Mouse (Mus musculus) kidney, adult 2 months (tissue): ENCODE data around the gene Rcc1.

Experiments used
- CTCF ChIP-seq: fragments of 200-500 bp; conservative IDR thresholded peaks from 2 replicates; pipeline ENCODE4 v1.5.1; 2011; ENCODE audit warnings: low read depth, mild to moderate bottlenecking, control low read depth, low read length, moderate library complexity, mixed read lengths; ENCODE audit not compliant: insufficient read depth, insufficient read length
- POLR2A ChIP-seq: fragments of 200-500 bp; IDR thresholded peaks from one replicate; pipeline ENCODE4 v1.6.1; 2011; ENCODE audit warnings: low read depth, low read length, control low read depth

DNA sequence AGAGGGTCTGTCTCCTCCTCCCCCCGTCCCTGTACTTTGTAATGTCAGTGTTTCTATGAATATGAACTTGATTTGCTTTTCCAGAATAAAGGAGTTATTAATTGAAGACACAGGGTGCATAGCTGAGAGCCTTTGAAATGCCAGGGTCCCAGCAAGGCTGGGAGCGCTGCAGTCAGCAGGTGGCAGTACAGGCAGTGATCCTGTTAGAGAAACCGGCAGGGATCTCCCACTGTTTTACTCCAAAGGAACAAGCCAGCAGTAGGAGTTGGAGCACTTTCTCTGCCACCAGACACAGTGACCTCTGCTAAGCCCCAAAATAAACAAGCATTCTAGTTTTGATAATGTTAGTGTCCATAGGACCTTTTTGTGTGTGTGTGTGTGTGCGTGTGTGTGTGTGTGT, 60.4 kb downstream of the Rcc1 start:
- TF ChIP-seq CTCF = peak; percentile 70
- TF ChIP-seq POLR2A = no peak
